9 mouse cellular contexts compared by ENCODE assay signal in genomic region chr9:56121097-56121496, GRCm38 (mm10). TPM values are rescaled to one million over a fixed set of nuclear protein-coding genes. Genes with fewer than 3 reads are reported as not detected.
DNase-seq lines count a peak whose midpoint lies in the region; ATAC-seq lines count a peak whose summit lies in the region.
"Had no signal": no experiment of that assay in that cellular context is flagged by ENCODE, and none has a peak within 500 bp of the region (broad histone marks: within the 10 kb centered on the region; RNA-seq: fewer than 3 reads in every experiment).

No protein-coding gene starts in this region.

- 0 out of 2 replicates have a peak, but pooled peaks have one; percentile 15 for ATAC-seq in midbrain, embryonic 11.5 days (ENCODE audit: low FRiP score)
- ATAC-seq in stomach, embryonic 15.5 days (ENCODE audit: insufficient read depth, low FRiP score, low read depth) = no peak

- no peak overlapping the region for H3K4me2 ChIP-seq in midbrain, embryonic 11.5 days
- H3K4me2 ChIP-seq in stomach, embryonic 15.5 days = 0 out of 2 replicates have a peak overlapping the region, but pooled peaks have one; percentile 5
- H3K4me2 ChIP-seq: lung, embryonic 15.5 days had no signal

- no peak overlapping the region for H3K4me3 ChIP-seq in midbrain, embryonic 11.5 days (ENCODE audit: low read depth, low read length)
- no peak overlapping the region for H3K4me3 ChIP-seq in stomach, embryonic 15.5 days (replicated peaks)
- H3K4me3 ChIP-seq: lung, embryonic 15.5 days had no signal

- WGBS in midbrain, embryonic 11.5 days = 27% methylated on average over 7 of the region's 7 CpGs
- WGBS in stomach, embryonic 15.5 days = 25% methylated on average over 7 of the region's 7 CpGs

- no peaks in the 10 kb centered on the region for H3K27me3 ChIP-seq in midbrain, embryonic 11.5 days (ENCODE audit: control insufficient read depth, insufficient read depth, low read length)
- no peaks in the 10 kb centered on the region for H3K27me3 ChIP-seq in stomach, embryonic 15.5 days (replicated peaks)
- H3K27me3 ChIP-seq: lung, embryonic 15.5 days had no signal

- H3K9me3 ChIP-seq in midbrain, embryonic 11.5 days (ENCODE audit: control insufficient read depth, low read length) = no peaks in the 10 kb centered on the region
- no peaks in the 10 kb centered on the region for H3K9me3 ChIP-seq in stomach, embryonic 15.5 days
- H3K9me3 ChIP-seq: lung, embryonic 15.5 days had no signal

- DNase-seq in ovary, postnatal 14 days (ENCODE audit: low spot score) = peak; percentile 22
- DNase-seq in ovary, adult 18-20 months (ENCODE audit: low spot score) = no peak
- DNase-seq in adrenal gland, postnatal 36 days = peak; percentile 48 to 58
- peak; percentile 51 for DNase-seq in gastrocnemius, postnatal 10 days
- peak; percentile 63 to 72 for DNase-seq in layer of hippocampus, postnatal 14 days (ENCODE audit: low spot score in 2 of 2)
- no peak for DNase-seq in midbrain, embryonic 11.5 days (ENCODE audit: low spot score, missing footprints)
- DNase-seq in heart, postnatal 36 days = no peak

- no peaks in the 10 kb centered on the region for H3K36me3 ChIP-seq in midbrain, embryonic 11.5 days (ENCODE audit: control insufficient read depth, insufficient read depth, low read length)
- H3K36me3 ChIP-seq in stomach, embryonic 15.5 days = no peaks in the 10 kb centered on the region
- H3K36me3 ChIP-seq: lung, embryonic 15.5 days had no signal

- H3K27ac ChIP-seq in midbrain, embryonic 11.5 days (ENCODE audit: low read depth, low read length) = no peak overlapping the region
- no peak overlapping the region for H3K27ac ChIP-seq in stomach, embryonic 15.5 days
- H3K27ac ChIP-seq: lung, embryonic 15.5 days had no signal

- no peaks in the 10 kb centered on the region for H3K4me1 ChIP-seq in midbrain, embryonic 11.5 days (ENCODE audit: control insufficient read depth, insufficient read depth, low read length)
- H3K4me1 ChIP-seq in stomach, embryonic 15.5 days = peaks cover 2% of the 10 kb centered on the region; the same call in 1 of the 2 replicates

- intact Hi-C loops in heart, postnatal 36 days (cut with DNase I) = loop anchor here (2.0 kb wide), 1 partner anchor 96 kb away; no protein-coding TSS in a partner anchor

- no peak overlapping the region for H3K9ac ChIP-seq in midbrain, embryonic 11.5 days (ENCODE audit: low read length)
- no peak overlapping the region for H3K9ac ChIP-seq in stomach, embryonic 15.5 days
- H3K9ac ChIP-seq: lung, embryonic 15.5 days had no signal

RNA-seq across cellular contexts. Expression of gene Pstpip1, which starts 31.3 kb away (rescaled TPM):
- total RNA-seq in adrenal gland, postnatal 36 days (2021) = 1 to 10 TPM in 1 of 2 experiments, under 1 TPM in 1; 0.89 to 1.0 TPM
- total RNA-seq in gastrocnemius, postnatal 10 days (2021) = 1 to 10 TPM; 2.0 to 4.2 TPM
- 1 to 10 TPM; 2.9 to 3.5 TPM for total RNA-seq in layer of hippocampus, postnatal 14 days (2021)
- 0.33 TPM in 1 of 2 replicates, not detected in the other for polyA plus RNA-seq in midbrain, embryonic 11.5 days (2014; fragmentation: Nextera tagmentation; extraction: Ambion mirVana)
- 2.2 and 2.4 TPM in 2 replicates for polyA plus RNA-seq in stomach, embryonic 15.5 days (2015; fragmentation: Nextera tagmentation; extraction: Ambion mirVana)
- total RNA-seq in heart, postnatal 36 days (2021) = 1 to 10 TPM; 1.1 TPM

RNA-seq across cellular contexts. Expression of gene Tspan3, which starts 44.2 kb away (rescaled TPM):
- total RNA-seq in adrenal gland, postnatal 36 days (2021) = 100 to 1,000 TPM; 111 to 117 TPM
- 100 to 1,000 TPM; 158 to 160 TPM for total RNA-seq in gastrocnemius, postnatal 10 days (2021)
- 100 to 1,000 TPM; 378 to 389 TPM for total RNA-seq in layer of hippocampus, postnatal 14 days (2021)
- polyA plus RNA-seq in midbrain, embryonic 11.5 days (2014; fragmentation: Nextera tagmentation; extraction: Ambion mirVana) = 560 and 573 TPM in 2 replicates
- 409 and 422 TPM in 2 replicates for polyA plus RNA-seq in stomach, embryonic 15.5 days (2015; fragmentation: Nextera tagmentation; extraction: Ambion mirVana)
- 100 to 1,000 TPM; 183 to 184 TPM for total RNA-seq in heart, postnatal 36 days (2021)

Comparison
In these comparisons a context has a peak if more than half of its experiments do, and no peak if none do; other contexts are left out.
1. DNase-seq: peak in ovary, postnatal 14 days (single experiment), adrenal gland, postnatal 36 days (2 of 2), gastrocnemius, postnatal 10 days (single experiment) and layer of hippocampus, postnatal 14 days (2 of 2); none in ovary, adult 18-20 months (single experiment), midbrain, embryonic 11.5 days (single experiment) and heart, postnatal 36 days (0 of 2).